Mouse (Mus musculus): ENCODE measurements around the gene BC147527. TPM values are rescaled to one million over a fixed set of nuclear protein-coding genes. Genes with fewer than 3 reads are reported as not detected.
"Not testable (repeated sequence)": the region's sequence is repeated elsewhere in the genome, so short reads cannot be mapped to it uniquely, and the experiment has no call there.

BC147527 gene
- polyA plus RNA-seq, 1 experiment, result 0.10 TPM

GRCm38 (mm10) chr13:120300853-120301252 lies 661 bp downstream of the BC147527 start:
- no peak for TF ChIP-seq CTCF (IDR thresholded peaks at IDR 0.05; ENCODE audit: control insufficient read depth, insufficient read depth, insufficient replicate concordance, low read depth, low read length)
- TF ChIP-seq POLR2A (IDR thresholded peaks at IDR 0.05; ENCODE audit: control insufficient read depth, low read depth, low read length), result no peak
- Histone ChIP-seq H3K27ac (ENCODE audit: control insufficient read depth, insufficient read depth, low read depth, low read length) (no peak overlapping the region), H3K27me3 (ENCODE audit: control insufficient read depth, insufficient read depth, low read length) (no peaks in the 10 kb centered on the region), H3K4me1 (ENCODE audit: control insufficient read depth, insufficient read depth, low read length) (no peaks in the 10 kb centered on the region), H3K36me3 (ENCODE audit: control insufficient read depth, insufficient read depth, low read length) (no peaks in the 10 kb centered on the region), H3K4me3 (ENCODE audit: control insufficient read depth, low read depth, low read length) (no peak overlapping the region)

GRCm38 (mm10) chr13:120310749-120311148 lies 10.6 kb downstream of the BC147527 start:
- Histone ChIP-seq H3K4me1 (ENCODE audit: control insufficient read depth, insufficient read depth, low read length) (no peaks in the 10 kb centered on the region; the same call in 1 of the 2 replicates), H3K27ac (ENCODE audit: control insufficient read depth, insufficient read depth, low read depth, low read length) (no peak overlapping the region), H3K27me3 (ENCODE audit: control insufficient read depth, insufficient read depth, low read length) (no peaks in the 10 kb centered on the region), H3K4me3 (ENCODE audit: control insufficient read depth, low read depth, low read length) (no peak overlapping the region), H3K36me3 (ENCODE audit: control insufficient read depth, insufficient read depth, low read length) (no peaks in the 10 kb centered on the region)
- TF ChIP-seq CTCF (IDR thresholded peaks at IDR 0.05; ENCODE audit: control insufficient read depth, insufficient read depth, insufficient replicate concordance, low read depth, low read length) (no peak), POLR2A (IDR thresholded peaks at IDR 0.05; ENCODE audit: control insufficient read depth, low read depth, low read length) (no peak)

GRCm38 (mm10) chr13:120313584-120313983 lies 13.4 kb downstream of the BC147527 start:
- H3K36me3 ChIP-seq (ENCODE audit: control insufficient read depth, insufficient read depth, low read length), result no peaks in the 10 kb centered on the region
- H3K4me3 ChIP-seq (ENCODE audit: control insufficient read depth, low read depth, low read length), result no peak overlapping the region
- TF ChIP-seq POLR2A (IDR thresholded peaks at IDR 0.05; ENCODE audit: control insufficient read depth, low read depth, low read length) (no peak), CTCF (IDR thresholded peaks at IDR 0.05; ENCODE audit: control insufficient read depth, insufficient read depth, insufficient replicate concordance, low read depth, low read length) (peak; percentile 23; the same call in 1 of the 2 replicates)
- no peaks in the 10 kb centered on the region; the same call in 1 of the 2 replicates for H3K4me1 ChIP-seq (ENCODE audit: control insufficient read depth, insufficient read depth, low read length)
- H3K27ac ChIP-seq (ENCODE audit: control insufficient read depth, insufficient read depth, low read depth, low read length), result no peak overlapping the region
- no peaks in the 10 kb centered on the region for H3K27me3 ChIP-seq (ENCODE audit: control insufficient read depth, insufficient read depth, low read length)

- H3K27me3 ChIP-seq (ENCODE audit: control insufficient read depth, insufficient read depth, low read length); H3K4me3 ChIP-seq (ENCODE audit: control insufficient read depth, low read depth, low read length); H3K36me3 ChIP-seq (ENCODE audit: control insufficient read depth, insufficient read depth, low read length); H3K27ac ChIP-seq (ENCODE audit: control insufficient read depth, insufficient read depth, low read depth, low read length); H3K4me1 ChIP-seq (ENCODE audit: control insufficient read depth, insufficient read depth, low read length): not testable (repeated sequence)
Observed at GRCm38 (mm10) chr13:120316578-120316977, 16.4 kb downstream of the BC147527 start, which contains the start of gene Tcstv3. TSS of gene Tcstv3 (plus strand) at chr13:120316878.

GRCm38 (mm10) chr13:120320183-120320582 lies 20.0 kb downstream of the BC147527 start:
- Histone ChIP-seq H3K4me3 (ENCODE audit: control insufficient read depth, low read depth, low read length) (no peak overlapping the region), H3K4me1 (ENCODE audit: control insufficient read depth, insufficient read depth, low read length) (no peaks in the 10 kb centered on the region), H3K27ac (ENCODE audit: control insufficient read depth, insufficient read depth, low read depth, low read length) (no peak overlapping the region), H3K27me3 (ENCODE audit: control insufficient read depth, insufficient read depth, low read length) (no peaks in the 10 kb centered on the region), H3K36me3 (ENCODE audit: control insufficient read depth, insufficient read depth, low read length) (no peaks in the 10 kb centered on the region)
- TF ChIP-seq CTCF (IDR thresholded peaks at IDR 0.05; ENCODE audit: control insufficient read depth, insufficient read depth, insufficient replicate concordance, low read depth, low read length) (no peak), POLR2A (IDR thresholded peaks at IDR 0.05; ENCODE audit: control insufficient read depth, low read depth, low read length) (no peak)

- Histone ChIP-seq H3K4me3 (ENCODE audit: control insufficient read depth, low read depth, low read length) (no peak overlapping the region), H3K27ac (ENCODE audit: control insufficient read depth, insufficient read depth, low read depth, low read length) (no peak overlapping the region), H3K36me3 (ENCODE audit: control insufficient read depth, insufficient read depth, low read length) (no peaks in the 10 kb centered on the region), H3K27me3 (ENCODE audit: control insufficient read depth, insufficient read depth, low read length) (no peaks in the 10 kb centered on the region), H3K4me1 (ENCODE audit: control insufficient read depth, insufficient read depth, low read length) (no peaks in the 10 kb centered on the region)
- TF ChIP-seq POLR2A (IDR thresholded peaks at IDR 0.05; ENCODE audit: control insufficient read depth, low read depth, low read length), result no peak
- TF ChIP-seq CTCF (IDR thresholded peaks at IDR 0.05; ENCODE audit: control insufficient read depth, insufficient read depth, insufficient replicate concordance, low read depth, low read length), result no peak
Observed at GRCm38 (mm10) chr13:120320721-120321120, 20.5 kb downstream of the BC147527 start.

Other genes starting within 250 kb of the BC147527 start
- gene Gm21188, start 248.2 kb upstream of the BC147527 start, polyA plus RNA-seq (2012; rRNA removed), result 0.04 and 0.13 TPM in 2 replicates
- gene Gm20767, start 160.1 kb upstream of the BC147527 start, polyA plus RNA-seq (2012; rRNA removed), result not detected in 2 replicates
- gene Gm21818, start 128.0 kb upstream of the BC147527 start, polyA plus RNA-seq (2012; rRNA removed), result not detected in 2 replicates
- gene Gm21762, start 84.4 kb upstream of the BC147527 start, polyA plus RNA-seq (2012; rRNA removed), result 0.22 TPM in 1 of 2 replicates, not detected in the other
- not detected in 2 replicates for gene Gm21731, start 61.3 kb upstream of the BC147527 start, polyA plus RNA-seq (2012; rRNA removed)
- not detected in 2 replicates for gene AF067061, start 37.3 kb upstream of the BC147527 start, polyA plus RNA-seq (2012; rRNA removed)
- gene Tcstv3, start 16.5 kb downstream of the BC147527 start, polyA plus RNA-seq (2012; rRNA removed), result not detected in 2 replicates

Data from testis, adult 2 months (tissue).